Mouse (Mus musculus) gastrocnemius, adult 2 months (tissue): ENCODE measurements around the gene Itpka. TPM values are rescaled to one million over a fixed set of nuclear protein-coding genes. Genes with fewer than 3 reads are reported as not detected.

Experiments used
- DNase-seq: peaks from one replicate; pipeline ENCODE4 v3.0.0; 2022
- H3K27ac ChIP-seq: fragments of 200-600 bp; 2 replicates; pipeline ENCODE4 v1.8.1; 2022; ENCODE audit warnings: mild to moderate bottlenecking
- H3K4me3 ChIP-seq: fragments of 200-600 bp; 2 replicates; pipeline ENCODE4 v1.8.1; 2022; ENCODE audit warnings: mild to moderate bottlenecking, moderate library complexity
- CTCF ChIP-seq: fragments of 200-600 bp; IDR thresholded peaks from 2 replicates; pipeline ENCODE4 v1.8.1; 2022; ENCODE audit warnings: antibody characterized with exemption, mild to moderate bottlenecking, moderate library complexity
- intact Hi-C: fragments of 180-260 bp; cut with DNase I; formaldehyde crosslinking; loops from one replicate; pipeline ENCODE4 v1.15.1; 2025
- total RNA-seq, 2 experiments: library from RNA; stranded (reverse); gene quantifications; 2 replicates each; pipeline ENCODE4 v1.2.3; 2021

The Itpka gene
- total RNA-seq, 2 experiments from 2014 or later = not detected

DNA sequence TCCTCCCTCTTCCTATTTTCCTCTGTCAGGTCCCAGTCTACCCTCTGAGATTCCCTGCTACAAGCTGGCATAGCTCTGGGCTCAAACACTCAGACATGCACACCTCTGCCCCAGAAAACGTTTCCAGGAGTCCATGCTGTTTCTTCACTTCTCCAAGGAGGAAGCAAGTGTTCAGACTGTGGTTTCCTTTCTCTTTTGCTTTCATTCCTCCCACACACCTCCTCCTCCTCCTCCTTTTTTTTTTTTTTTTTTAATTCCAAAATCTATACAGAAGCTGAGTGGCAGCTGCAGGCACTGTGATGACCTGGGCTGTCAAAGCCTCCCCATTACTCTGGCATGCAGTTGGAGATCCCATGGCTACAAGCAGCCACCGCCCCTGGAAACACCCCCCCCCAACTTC, 1.6 kb upstream of the Itpka start:
- intact Hi-C loops = no loop called here

DNA sequence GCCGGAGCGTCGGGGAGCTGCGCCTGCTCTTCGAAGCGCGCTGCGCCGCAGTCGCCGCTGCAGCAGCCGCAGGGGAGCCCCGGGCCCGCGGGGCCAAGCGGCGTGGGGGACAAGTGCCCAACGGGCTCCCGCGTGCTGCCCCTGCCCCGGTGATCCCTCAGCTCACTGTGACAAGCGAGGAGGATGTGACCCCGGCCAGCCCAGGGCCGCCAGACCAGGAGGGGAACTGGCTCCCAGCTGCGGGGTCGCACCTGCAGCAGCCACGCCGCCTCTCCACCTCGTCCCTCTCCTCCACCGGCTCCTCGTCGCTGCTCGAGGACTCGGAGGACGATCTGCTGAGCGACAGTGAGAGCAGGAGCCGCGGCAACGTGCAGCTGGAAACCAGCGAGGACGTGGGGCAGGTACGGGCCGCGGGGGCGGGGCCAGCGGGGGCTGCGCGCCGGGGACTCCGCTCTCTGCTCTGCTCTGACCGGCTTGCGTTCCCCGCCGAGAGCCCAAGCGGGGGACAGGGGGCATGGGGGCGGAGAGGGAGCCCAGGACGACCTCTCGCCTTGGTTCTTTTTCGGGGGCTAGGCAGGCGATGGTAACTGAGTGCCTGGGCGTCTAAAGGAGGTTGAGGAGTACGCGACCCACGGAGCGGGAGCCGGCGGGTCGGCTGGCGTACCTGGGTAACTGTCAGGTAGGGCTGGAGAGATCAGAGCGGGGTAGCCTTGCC, 481 bp downstream of the Itpka start:
- Histone ChIP-seq H3K27ac (no peak overlapping the region; the same call in 1 of the 2 replicates), H3K4me3 (peak overlapping the region; percentile 85)
- TF ChIP-seq CTCF = no peak
- peak; percentile 40 for DNase-seq
- intact Hi-C loops = no loop called here

More for the DNA sequence above, 1.6 kb upstream of the Itpka start:
- TF ChIP-seq CTCF = no peak
- no peak overlapping the region for H3K27ac ChIP-seq
- no peak overlapping the region for H3K4me3 ChIP-seq
- no peak for DNase-seq

DNA sequence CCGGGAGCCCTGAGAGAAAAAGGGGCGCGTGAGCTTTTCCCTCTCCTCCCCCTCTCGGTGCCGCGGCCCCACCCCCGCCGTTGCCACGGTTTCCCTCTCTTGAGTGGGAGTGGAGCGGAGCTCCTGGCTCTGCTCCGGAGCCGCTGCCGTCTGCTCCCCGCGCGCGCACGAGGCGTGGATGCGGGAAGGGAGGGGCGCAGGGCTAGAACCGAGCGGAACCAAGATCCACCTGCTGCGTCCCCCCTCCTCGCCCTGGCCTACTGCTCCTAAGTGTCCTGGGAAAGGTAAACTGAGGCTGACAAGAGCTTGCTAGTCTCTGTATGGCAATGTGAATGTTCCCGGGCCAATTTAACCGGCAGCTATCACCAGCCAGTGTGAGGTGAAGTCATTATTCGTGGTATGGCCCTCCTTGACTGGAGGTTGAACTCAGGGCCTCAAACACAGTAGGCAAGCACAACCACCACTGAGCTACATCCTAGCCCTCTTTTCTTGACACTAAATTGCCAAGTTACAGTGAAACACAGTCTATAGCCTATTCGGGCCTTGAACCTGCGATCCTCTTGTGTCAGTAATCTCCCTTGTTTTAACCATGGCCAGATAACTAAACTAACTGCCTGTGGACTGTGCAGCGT, 1.2 kb downstream of the Itpka start:
- intact Hi-C loops = no loop called here
- no peak for DNase-seq
- Histone ChIP-seq H3K4me3 (peak overlapping the region; percentile 85), H3K27ac (no peak overlapping the region)
- TF ChIP-seq CTCF = no peak

DNA sequence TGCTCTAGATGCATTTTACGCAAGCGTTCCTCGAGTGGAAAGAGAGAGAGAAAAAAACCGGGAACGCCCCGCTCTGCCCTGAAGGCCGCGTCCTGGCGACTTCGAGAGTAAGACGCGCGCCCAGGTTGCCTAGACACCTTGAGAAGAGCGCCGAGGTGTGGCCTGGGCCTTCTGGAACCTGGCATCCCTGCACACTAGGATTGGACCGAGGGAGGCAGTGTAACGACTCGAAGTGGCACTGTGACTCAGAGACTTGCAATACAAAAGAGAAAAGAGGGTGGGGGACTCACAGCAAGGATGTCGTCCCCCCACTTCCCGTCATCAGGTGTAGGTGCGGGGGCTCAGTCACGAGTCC, 1.6 kb downstream of the Itpka start:
- H3K4me3 ChIP-seq = no peak overlapping the region; the same call in 1 of the 2 replicates
- no peak for DNase-seq
- TF ChIP-seq CTCF = no peak
- H3K27ac ChIP-seq = no peak overlapping the region
- intact Hi-C loops = no loop called here

DNA sequence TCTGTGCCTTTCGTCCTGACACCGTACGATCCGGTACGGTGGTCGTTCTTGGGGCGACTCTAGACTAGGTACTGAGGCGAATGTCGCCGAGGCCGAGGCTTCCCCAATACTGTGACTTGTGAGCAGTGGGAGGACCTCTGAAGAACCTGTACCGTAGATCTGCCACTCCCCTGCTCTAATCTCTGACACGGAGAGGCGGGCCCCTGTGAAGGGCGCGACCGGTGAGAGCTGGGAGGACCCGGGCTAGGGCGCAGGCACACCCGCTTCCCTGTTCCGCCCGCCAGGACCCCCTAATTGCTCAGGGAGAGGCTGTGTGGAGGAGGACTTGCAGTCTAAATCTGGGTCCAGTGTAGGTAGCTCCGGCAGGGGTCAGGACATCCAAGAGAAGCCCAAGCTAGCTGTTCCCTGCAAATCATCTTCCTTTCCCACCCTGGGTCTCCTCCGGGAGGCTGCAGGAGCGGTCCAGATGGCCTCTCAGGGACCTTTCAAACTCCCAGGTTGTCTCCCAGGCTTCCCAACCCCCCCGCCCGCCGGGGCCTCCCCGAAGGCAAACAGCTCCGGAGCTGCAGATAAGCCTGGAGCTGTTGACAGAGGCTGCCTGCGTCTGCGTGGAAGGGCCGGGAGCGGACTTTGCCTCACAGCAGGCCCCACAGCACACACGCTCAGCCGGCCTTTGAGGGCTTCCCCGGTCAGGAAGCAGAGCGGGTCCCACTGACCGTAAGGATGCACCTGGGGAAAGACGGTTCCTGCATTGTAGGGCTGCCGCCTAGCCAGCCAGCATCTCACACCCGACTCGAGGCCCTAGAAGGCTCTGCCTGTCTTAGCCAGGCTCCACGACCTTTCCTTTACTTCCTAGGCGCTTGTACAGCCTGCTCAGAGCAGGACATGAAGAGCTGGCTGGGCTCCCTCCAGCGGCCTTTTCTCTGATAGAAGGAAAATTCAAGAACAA, 2.3 kb downstream of the Itpka start:
- no peak for TF ChIP-seq CTCF
- DNase-seq = no peak
- Histone ChIP-seq H3K27ac (no peak overlapping the region), H3K4me3 (peak overlapping the region; percentile 31)
- intact Hi-C loops = no loop called here

DNA sequence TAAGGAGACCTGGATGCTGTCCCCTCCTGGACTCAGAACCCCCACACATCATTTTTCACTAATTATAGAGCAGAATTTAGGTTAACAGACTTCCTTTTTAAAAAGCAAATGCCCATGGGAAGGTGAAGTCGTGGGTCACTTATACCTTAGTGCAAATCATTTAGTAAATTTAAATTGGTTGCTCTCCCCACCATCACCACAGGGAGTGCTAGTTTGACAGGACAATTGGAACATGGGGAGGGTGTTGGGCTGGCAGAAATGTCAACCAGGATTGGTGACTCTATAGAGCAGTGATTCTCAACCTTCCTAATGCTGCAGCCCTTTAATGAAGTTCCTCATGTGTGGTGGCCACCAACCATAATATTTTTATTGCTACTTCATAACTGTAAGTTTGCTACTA, 3.1 kb downstream of the Itpka start:
- H3K27ac ChIP-seq = no peak overlapping the region
- intact Hi-C loops = no loop called here
- peak; percentile 34 for TF ChIP-seq CTCF

DNA sequence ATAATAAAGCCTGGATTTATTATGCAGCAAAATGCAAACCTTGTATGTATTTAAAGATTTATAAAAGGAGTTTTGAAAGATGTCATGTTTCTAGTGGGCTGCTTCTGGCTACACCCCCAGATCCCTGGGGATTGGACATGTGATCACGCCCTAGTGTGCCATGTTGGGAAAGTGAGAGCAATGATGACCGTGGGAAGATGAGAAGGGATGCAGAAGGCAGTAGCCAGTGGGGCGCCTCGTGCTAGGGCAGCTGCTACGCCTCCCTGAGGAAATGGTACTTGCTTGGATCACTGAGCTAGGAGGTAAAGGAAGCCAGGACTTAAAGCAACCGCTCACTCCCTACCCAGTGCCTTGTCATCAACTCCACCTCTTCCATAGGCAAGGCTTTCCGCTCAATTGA, 5.4 kb downstream of the Itpka start:
- DNase-seq = no peak
- TF ChIP-seq CTCF = no peak
- intact Hi-C loops = no loop called here
- Histone ChIP-seq H3K4me3 (no peak overlapping the region), H3K27ac (no peak overlapping the region)

More for the DNA sequence above, 3.1 kb downstream of the Itpka start:
- no peak overlapping the region for H3K4me3 ChIP-seq
- no peak for DNase-seq

DNA sequence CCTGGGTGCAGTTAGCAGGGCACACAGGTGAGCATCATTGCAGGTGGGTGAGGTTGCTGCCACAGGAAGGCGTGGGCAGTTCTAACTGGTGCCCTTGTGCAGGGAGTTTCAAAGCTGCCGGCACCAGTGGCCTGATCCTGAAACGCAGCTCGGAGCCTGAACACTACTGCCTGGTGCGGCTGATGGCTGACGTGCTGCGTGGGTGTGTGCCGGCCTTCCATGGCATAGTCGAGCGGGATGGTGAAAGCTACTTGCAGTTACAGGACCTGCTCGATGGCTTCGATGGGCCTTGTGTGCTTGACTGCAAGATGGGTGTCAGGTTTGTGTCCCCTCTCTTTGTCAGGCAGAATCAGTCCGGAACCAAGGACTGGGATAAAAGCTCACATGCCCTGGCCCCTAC, 7.1 kb downstream of the Itpka start:
- TF ChIP-seq CTCF = no peak

DNA sequence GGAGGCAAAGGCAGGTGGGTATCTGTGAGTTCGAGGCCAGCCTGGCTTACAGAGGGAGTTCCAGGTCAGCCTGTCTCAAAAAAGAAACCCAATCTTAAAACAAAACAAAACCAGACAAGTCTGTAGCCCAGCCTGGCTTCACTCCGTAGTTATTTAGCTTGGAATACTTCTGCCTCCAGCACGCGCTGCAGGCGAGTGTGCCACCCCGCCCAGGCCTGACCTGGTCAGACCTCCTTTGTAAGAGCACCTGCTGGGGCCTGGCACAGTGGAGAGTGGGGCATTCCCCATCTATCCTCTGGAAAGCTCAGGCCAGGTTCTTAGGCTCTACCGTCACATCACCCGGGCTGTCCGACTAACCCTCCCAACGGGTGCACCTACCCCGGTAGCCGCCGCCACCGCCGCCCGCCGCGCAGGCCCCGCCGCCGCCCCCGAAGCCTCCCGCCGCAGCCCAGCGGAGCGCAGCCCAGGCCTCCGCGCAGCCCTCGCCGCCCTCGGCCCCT, 15.5 kb downstream of the Itpka start:
- peak overlapping the region; percentile 83 for H3K4me3 ChIP-seq
- peak; percentile 35 for DNase-seq

More for the DNA sequence above, 7.1 kb downstream of the Itpka start:
- no peak for DNase-seq
- intact Hi-C loops = no loop called here
- no peak overlapping the region for H3K27ac ChIP-seq
- H3K4me3 ChIP-seq = no peak overlapping the region

DNA sequence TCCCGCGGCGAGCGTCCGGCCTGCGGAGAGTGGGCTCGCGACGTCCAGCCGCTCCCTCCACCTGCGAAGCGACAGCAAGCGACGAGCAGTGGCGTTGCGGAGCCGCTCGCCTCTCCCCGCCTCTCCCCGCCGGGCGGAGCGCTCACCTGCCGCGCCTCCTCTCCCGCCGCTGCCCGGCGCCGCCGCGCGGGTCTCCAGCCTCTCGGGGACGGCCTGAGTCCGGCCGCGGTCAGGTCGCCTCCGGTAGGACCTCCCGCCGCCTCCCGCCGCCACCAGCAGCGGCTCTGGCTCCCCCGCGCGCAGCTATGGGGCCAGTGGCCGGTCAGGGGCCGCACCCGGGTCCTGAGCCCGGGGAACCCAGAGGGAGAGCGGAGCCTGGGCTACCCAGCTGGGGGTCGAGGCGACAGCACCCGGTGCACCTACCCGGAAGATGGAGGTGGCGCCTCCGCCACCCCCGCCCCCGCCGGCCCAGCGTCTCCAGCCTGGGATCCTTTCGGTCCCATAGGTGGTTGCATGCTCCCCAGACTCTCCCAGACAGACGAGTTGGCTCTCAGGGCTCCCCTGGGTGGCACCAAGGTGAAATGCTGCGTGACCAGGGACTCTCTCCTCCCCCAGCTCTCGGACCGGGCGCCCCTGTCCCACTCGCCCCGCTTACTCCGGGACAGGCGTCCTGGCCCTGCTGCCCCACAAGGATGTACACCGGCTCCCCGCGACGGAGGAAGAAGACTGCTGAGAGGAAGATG, 16.1 kb downstream of the Itpka start:
- Histone ChIP-seq H3K4me3 (peak overlapping the region; percentile 83), H3K27ac (no peak overlapping the region)
- no peak for TF ChIP-seq CTCF
- intact Hi-C loops = no loop called here
- DNase-seq = peak; percentile 39

More for the DNA sequence above, 15.5 kb downstream of the Itpka start:
- intact Hi-C loops = no loop called here
- H3K27ac ChIP-seq = no peak overlapping the region
- TF ChIP-seq CTCF = no peak

DNA sequence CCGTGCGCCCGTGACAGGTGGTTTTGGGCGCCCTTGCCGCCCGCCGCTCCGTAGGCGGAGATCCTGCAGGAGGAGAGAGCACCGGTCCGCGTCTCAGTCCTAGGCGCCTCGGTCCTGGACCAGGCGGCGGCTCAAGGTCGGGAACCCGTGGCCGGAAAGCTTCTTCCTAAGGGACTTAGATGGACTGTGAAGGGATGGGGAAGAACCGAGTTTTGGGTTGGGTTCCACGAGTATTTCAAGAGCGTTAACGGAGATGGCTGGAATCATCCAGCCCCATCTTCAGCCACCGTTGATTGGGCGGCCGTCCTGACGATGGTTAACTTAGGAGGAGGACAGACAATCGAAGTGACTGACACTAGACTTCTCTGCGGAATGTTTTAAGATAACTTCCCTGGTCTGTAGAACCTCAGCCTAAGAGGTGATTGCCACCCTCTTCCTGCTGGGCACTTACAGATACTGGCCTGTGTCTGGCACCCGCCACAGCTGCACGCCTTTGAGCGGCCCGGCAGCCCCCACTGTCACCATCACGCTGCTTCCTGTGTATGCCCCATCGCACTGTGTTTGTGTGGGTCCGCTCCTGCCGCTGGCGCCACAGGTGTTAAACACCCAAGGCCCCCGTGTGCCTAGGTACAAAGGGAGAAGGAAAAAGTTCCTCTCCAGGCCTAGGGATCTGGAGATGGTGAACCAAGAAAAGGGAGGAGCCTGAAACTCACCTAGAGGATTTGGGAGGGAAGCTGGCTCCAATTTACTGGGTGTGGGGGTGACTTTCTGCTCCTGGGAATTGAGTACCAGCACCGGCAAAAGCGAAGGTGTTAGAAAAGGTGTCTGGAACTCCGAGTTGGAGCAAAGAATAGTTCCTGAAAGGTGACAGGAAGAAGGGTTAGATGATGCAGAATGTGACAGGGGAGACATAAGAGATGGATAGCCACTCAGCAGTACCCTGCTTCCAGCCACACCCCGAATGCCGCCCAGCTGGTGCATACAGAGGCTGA, 17.0 kb downstream of the Itpka start:
- H3K27ac ChIP-seq = no peak overlapping the region
- TF ChIP-seq CTCF = no peak
- intact Hi-C loops = no loop called here
- peak overlapping the region; percentile 83 for H3K4me3 ChIP-seq
- no peak for DNase-seq
